Mouse (Mus musculus): ENCODE results near the gene Erich6b.

Erich6b gene

GRCm38 (mm10) chr14:75707771-75708170 is 65.7 kb downstream of the Erich6b start:
- no peak for DNase-seq (ENCODE audit: low spot score)

- no peak for DNase-seq (ENCODE audit: low spot score)
These were observed 66.9 kb downstream of the Erich6b start for GRCm38 (mm10) chr14:75708986-75709385.

DNA sequence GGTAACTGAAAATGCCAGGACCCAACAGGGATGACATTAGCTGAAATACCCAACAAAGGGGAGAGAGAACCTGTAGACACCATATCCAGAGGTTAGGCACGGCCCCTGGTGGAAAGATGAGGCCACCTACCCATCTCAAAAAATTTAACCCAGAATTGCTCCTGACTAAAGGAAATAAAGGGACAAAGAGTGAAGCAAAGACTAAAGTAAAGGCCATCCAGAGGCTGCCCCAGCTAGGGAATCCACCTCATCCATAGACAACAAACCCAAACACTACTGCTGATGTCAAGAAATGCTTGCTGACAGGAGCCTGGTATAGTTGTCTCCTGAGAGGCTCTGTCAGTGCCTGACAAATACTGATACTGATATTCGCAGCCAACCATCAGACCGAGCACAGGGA is 69.7 kb downstream of the Erich6b start:
- no peak for DNase-seq (ENCODE audit: low spot score)

GRCm38 (mm10) chr14:75712687-75713086 is 70.6 kb downstream of the Erich6b start:
- DNase-seq (ENCODE audit: low spot score): no peak

GRCm38 (mm10) chr14:75713661-75714060 is 71.6 kb downstream of the Erich6b start:
- DNase-seq (ENCODE audit: low spot score): no peak

DNA sequence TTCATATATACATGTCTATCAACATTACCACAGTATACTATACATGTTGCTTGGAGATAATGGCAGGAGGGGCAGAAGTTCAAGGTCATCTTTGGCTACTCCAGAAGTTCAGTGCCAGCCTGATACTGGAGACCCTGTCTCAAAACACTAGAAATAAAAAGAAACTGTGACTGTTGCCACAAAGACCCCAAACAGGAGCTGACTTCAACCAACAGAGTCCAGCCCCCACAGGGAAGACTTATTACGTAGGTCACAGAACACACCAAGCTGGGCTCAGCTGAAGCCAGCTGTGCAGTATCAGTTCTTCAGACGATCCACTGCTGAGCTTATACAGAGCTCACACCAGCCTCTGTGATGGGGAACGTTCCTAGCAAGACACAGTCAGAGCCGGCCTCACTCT is 74.4 kb downstream of the Erich6b start:
- no peak for DNase-seq (ENCODE audit: low spot score)

Measured in ovary, adult 18-20 months (tissue).